Mouse (Mus musculus) cerebellum, adult 2 months (tissue): ENCODE results near the gene Myo10.

Experiments
- CTCF ChIP-seq: fragments of 200-500 bp; IDR thresholded peaks from 2 replicates; pipeline ENCODE4 v1.5.1; 2011; ENCODE audit warnings: low read depth, mild to moderate bottlenecking, control low read depth, low read length, moderate library complexity, borderline replicate concordance; ENCODE audit not compliant: insufficient read depth
- POLR2A ChIP-seq: fragments of 200-500 bp; IDR thresholded peaks from 2 replicates; pipeline ENCODE4 v1.6.1; 2011; ENCODE audit warnings: low read length, control low read depth, borderline replicate concordance; ENCODE audit not compliant: insufficient read depth

DNA sequence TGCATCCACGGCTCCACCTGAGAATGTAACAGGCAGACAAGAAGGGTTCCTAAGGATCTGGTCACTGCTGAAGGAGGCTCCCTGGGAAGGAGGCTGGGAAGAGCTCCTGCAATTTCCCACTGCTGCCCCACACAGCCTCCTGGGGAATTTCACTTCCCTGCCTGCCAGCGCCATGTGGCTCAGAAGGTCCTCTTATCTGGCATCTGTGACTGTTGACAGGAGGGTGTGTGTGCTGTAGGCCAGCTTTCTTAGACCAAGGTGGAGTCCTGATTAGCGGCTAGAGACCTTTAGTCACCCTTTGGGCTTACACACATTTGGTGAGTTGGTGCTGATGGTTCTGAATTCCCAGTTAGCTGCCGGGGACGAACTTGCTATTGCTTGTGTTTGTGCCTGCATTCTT, 28.0 kb downstream of the Myo10 start:
- no peak for TF ChIP-seq CTCF
- TF ChIP-seq POLR2A, result no peak
